Mouse (Mus musculus): ENCODE results near the gene Cabp1.
A peak's percentile ranks its signal among the peaks of the same experiment; 100 is the strongest.

Gene Cabp1

DNA sequence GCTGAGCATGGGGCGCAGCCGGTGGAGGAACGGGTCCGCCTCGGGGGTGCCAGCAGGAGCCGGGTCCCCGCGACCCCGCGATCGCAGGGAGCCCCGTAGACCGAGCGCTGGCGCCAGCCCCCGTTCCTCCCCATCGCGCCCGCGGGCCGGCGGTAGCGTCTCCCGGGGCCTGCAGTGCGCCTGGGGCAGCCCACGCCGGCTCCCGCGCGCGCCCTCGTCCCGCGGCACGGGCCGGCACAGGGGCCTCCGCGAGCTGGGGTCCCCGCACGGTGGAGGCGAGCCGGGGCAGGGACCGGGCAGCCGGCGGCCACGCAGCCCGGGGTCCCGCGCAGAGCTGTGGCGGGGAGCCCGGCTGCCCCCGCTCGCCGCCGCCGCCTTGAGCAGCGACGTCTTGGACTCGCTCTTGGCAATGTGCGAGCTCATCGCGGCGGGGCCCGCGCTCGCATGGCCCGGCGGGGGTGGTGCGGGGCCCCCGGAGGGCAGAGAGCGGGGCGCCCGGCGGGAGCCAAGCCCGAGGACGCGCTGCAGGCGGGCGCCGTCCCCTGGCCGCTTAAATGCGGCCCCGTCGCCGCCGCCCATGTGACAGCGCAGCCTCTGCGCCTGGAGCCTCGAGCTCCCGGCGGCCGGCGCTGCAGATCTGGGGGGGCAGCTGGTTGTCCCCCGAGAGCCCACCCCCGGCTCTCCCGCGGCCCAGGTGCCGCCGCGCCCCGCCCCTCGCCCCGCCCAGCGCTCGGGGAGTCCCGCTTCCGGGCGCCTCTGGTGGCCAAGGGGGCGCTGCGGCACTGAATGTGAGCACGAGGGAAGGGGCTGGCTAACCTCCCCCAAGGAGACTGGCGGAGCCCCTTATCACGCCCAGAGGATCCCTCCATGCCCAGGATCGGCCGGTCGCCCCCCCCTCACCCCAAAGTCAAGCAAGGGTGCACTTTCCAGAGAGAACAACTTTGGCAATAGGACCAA, at the start of gene Cabp1:
Gene Cabp1 (minus strand): TSS at position 713 of the 957 bp plus-strand sequence.
- no peak for DNase-seq (ENCODE audit: low spot score)

GRCm38 (mm10) chr5:115240191-115240590, 46.0 kb upstream of the Cabp1 start:
- no peak for DNase-seq (ENCODE audit: low spot score)

GRCm38 (mm10) chr5:115238729-115239195, 44.6 kb upstream of the Cabp1 start:
- DNase-seq (ENCODE audit: low spot score): no peak

DNA sequence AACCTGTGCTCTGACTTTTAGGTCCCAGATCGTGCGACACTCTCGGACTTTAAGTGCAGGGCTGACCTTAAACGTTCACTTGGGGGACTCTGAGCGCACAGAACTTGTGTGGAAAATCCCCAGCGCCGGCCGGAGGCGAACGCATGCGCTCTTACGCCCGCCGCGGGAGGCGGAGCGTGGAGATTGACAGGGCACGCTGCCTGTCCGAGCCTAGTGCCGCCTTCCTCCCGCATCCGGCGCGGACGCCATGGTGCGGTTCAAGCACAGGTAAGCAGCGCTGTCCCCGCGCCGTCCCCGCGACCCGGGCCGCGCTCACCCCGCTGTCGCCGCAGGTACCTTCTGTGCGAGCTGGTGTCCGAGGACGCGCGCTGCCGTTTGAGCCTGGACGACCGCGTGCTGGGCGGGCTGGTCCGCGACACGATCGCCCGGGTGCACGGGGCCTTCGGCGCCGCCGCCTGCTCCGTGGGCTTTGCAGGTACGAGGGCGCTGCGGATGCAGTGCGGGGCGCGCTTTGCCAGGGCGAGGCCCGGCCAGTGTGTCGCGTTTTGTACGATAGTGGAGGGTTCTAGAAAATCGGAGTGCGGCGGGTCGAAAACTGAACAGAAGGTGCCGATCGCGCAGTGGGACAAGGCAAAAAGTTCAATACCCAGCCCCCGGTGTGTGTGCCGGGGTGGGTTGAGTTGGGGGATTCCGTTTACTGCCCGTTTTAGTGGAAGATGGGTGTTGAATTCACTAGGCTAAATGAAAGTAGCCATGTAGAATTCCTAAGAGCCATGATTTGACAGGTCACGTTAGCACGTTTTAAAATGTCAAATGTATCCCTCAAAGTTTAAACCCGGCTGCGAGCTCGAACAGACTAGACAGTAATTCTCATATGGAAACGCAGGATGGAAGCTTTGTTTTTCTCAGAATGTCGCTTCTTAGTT, 43.9 kb upstream of the Cabp1 start:
- DNase-seq (ENCODE audit: low spot score): peak; percentile 51

DNA sequence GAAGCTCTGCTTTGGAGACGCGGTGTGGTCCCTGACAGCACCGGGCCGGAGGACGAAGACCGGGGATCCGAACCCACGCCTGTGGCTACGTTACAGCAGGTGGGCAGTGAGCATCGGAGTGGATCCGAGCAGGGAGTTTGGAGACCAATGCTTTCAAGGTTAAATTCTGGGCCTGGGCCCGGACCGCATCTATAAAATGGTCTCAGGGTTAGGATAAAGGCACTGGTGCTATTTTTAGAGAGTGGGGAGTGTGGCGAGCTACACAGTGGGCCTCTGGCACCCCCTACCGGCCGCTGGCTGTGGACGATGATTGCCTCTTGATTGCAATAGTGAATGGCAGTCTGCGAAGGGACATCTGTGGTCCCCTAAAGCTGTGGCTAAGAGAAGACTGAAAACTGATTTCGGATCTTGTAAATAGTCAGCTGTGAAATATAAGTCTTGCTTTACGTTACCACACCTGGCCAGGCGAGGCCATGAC, 41.6 kb upstream of the Cabp1 start, which contains the start of gene Pop5:
Gene Pop5 (plus strand): TSS at position 51 of the 478 bp plus-strand sequence.
- peak; percentile 84 for DNase-seq (ENCODE audit: low spot score)

GRCm38 (mm10) chr5:115235323-115235771, 41.2 kb upstream of the Cabp1 start:
- DNase-seq (ENCODE audit: low spot score): no peak

- no peak for DNase-seq (ENCODE audit: low spot score)
Measured at GRCm38 (mm10) chr5:115234519-115234918, 40.3 kb upstream of the Cabp1 start.

GRCm38 (mm10) chr5:115233031-115233780, 39.0 kb upstream of the Cabp1 start:
- no peak for DNase-seq (ENCODE audit: low spot score)

DNA sequence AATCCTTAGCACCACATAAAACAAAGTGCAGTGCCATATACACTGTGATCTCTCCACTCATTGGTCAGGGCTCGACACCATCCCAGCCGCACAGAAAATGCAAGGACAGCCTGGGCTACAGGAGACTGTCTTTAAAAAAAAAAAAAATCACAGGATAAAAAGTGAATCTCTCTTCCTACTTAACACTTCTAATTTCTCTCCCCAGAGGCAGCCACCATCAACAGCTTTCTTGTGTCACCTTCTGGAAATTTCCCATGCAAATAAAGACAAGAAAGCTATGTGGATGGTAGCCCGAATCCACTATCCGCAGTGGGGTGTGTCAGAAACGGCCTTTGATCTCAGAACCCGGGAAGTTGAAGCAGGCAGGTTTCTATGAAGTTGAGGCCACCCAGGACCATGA, 38.3 kb upstream of the Cabp1 start:
- DNase-seq (ENCODE audit: low spot score): no peak

DNA sequence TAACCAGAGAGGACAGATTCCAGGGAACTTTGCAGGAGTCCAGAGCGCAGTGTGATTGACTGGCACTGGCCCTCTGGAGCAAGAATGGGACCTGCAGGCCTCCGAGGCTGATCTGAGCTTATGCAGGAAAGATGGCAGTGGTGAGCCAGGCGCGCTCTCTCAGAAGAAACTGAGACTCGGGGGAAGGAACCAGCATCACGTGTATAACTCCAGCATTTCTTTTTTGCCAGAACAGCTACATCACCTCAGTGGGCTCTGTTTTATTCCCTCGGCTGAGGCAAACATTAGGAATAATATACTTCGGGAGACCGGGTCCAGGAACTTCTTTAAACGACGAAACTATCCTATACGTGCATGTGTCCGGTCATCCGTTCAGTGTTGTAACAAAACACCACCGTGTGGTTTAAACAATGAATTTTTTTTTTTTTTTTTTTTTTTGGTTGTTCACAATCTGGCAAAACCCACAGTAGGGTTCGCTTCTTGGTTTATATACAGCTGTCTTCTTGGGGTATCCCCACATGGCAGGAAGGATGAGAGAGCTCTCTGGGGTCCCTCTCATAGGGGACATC, 37.5 kb upstream of the Cabp1 start:
- no peak for DNase-seq (ENCODE audit: low spot score)

DNA sequence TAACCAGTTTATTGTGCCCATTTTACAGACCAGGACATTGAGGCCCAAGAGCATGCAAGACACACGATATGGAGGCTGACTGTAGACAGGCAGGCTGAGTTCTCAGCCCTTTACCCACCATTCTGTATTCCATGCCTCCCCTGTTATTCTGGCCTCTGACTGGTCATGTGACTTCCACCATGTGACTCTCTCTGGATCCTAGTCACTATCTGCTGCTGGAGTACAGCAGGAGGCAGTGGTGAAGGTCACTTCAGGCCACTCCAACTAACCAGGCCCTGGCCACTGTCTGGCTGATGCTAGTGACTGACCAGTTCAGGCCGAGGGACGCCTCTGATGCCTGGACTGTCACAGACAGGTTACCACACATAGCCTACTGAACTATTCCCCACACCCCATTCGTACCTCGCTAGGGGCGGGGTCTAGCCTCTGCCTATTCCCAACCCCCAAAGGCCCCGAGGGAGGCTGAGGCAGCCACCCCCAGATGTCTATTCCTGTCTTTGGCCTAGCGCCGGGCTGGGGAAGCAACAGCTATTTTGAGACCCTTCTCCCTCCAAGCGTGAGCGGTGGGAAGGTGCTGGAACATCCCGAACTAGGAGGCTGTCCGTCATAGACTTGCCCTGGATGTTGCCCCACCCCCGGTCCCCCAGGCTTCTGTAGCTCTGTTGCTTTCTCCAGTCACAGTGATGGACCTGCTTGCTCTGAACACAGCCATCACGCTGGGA, 36.8 kb upstream of the Cabp1 start:
- DNase-seq (ENCODE audit: low spot score): no peak

GRCm38 (mm10) chr5:115222485-115222884, 28.3 kb upstream of the Cabp1 start:
- DNase-seq (ENCODE audit: low spot score): no peak

- DNase-seq (ENCODE audit: low spot score): no peak
Measured at GRCm38 (mm10) chr5:115220931-115221640, 26.9 kb upstream of the Cabp1 start.

- DNase-seq (ENCODE audit: low spot score): no peak
Measured at GRCm38 (mm10) chr5:115217998-115218397, 23.8 kb upstream of the Cabp1 start.

GRCm38 (mm10) chr5:115215273-115216185, 21.3 kb upstream of the Cabp1 start:
- no peak for DNase-seq (ENCODE audit: low spot score)

- no peak for DNase-seq (ENCODE audit: low spot score)
Measured at GRCm38 (mm10) chr5:115214864-115215263, 20.7 kb upstream of the Cabp1 start.

GRCm38 (mm10) chr5:115212861-115213260, 18.7 kb upstream of the Cabp1 start:
- no peak for DNase-seq (ENCODE audit: low spot score)

DNA sequence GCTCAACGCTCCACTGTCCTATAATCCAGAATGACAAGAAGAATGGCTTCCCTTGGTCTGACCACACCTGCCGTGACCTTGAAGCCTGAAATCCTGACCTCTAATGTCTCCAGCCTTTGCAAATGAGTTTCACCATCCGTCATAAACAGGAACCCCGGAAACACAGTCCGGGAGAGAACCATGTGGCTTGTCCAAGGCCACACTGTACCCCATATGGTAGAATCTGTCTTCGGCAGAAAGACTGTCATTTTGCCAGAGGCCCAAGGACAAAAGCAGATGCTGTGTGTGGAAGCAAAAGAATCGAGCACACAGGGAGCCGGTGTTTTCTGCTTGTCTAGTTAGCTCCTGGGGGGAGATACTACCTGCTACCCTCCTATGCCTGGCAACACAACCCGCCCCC, 18.3 kb upstream of the Cabp1 start:
- DNase-seq (ENCODE audit: low spot score): no peak

GRCm38 (mm10) chr5:115210380-115210779, 16.2 kb upstream of the Cabp1 start:
- DNase-seq (ENCODE audit: low spot score): no peak
